Mouse (Mus musculus): ENCODE results near the gene Stk38l. TPM values are rescaled to one million over a fixed set of nuclear protein-coding genes. Genes with fewer than 3 reads are reported as not detected.

Gene Stk38l
- polyA plus RNA-seq, 1 experiment, result 6.9 TPM

GRCm38 (mm10) chr6:146813007-146813406 is 88.2 kb downstream of the Stk38l start:
- Histone ChIP-seq H3K79me2 (ENCODE audit: control insufficient read depth, insufficient read depth) (no peaks in the 10 kb centered on the region), H3K36me3 (ENCODE audit: control insufficient read depth, insufficient read depth) (no peaks in the 10 kb centered on the region), H3K27me3 (ENCODE audit: control insufficient read depth, insufficient read depth, insufficient read length) (no peaks in the 10 kb centered on the region), H3K4me3 (no peak overlapping the region), H3ac (ENCODE audit: control insufficient read depth, insufficient read length) (no peak overlapping the region), H3K4me2 (ENCODE audit: low read depth) (no peak overlapping the region)
- TF ChIP-seq USF1 (IDR thresholded peaks at IDR 0.05; ENCODE audit: low read depth) (no peak), MYOG (IDR thresholded peaks at IDR 0.05; ENCODE audit: control insufficient read depth in 1 of 3, insufficient read depth in 1 of 3, insufficient read length in 2 of 3, low read depth in 2 of 3) (no peak), TCF12 (IDR thresholded peaks at IDR 0.05; ENCODE audit: insufficient read depth, poor library complexity, severe bottlenecking) (no peak), TCF3 (IDR thresholded peaks at IDR 0.05; ENCODE audit: insufficient read length, low read depth) (no peak), REST (IDR thresholded peaks at IDR 0.05; ENCODE audit: insufficient read depth, insufficient read length) (no peak), MAX (IDR thresholded peaks at IDR 0.05; ENCODE audit: low read depth) (no peak)

GRCm38 (mm10) chr6:146820177-146820965 is 95.6 kb downstream of the Stk38l start:
- H3ac ChIP-seq (ENCODE audit: control insufficient read depth, insufficient read length), result no peak overlapping the region
- no peaks in the 10 kb centered on the region for H3K79me2 ChIP-seq (ENCODE audit: control insufficient read depth, insufficient read depth)
- no peak overlapping the region for H3K4me2 ChIP-seq (ENCODE audit: low read depth)
- H3K4me3 ChIP-seq, result no peak overlapping the region
- no peaks in the 10 kb centered on the region for H3K36me3 ChIP-seq (ENCODE audit: control insufficient read depth, insufficient read depth)
- TF ChIP-seq TCF12 (IDR thresholded peaks at IDR 0.05; ENCODE audit: insufficient read depth, poor library complexity, severe bottlenecking), result no peak
- TF ChIP-seq MYOG (IDR thresholded peaks at IDR 0.05; ENCODE audit: control insufficient read depth in 1 of 3, insufficient read depth in 1 of 3, insufficient read length in 2 of 3, low read depth in 2 of 3), result no peak
- TF ChIP-seq REST (IDR thresholded peaks at IDR 0.05; ENCODE audit: insufficient read depth, insufficient read length), result no peak
- TF ChIP-seq MAX (IDR thresholded peaks at IDR 0.05; ENCODE audit: low read depth), result no peak
- no peak for TF ChIP-seq TCF3 (IDR thresholded peaks at IDR 0.05; ENCODE audit: insufficient read length, low read depth)
- no peak for TF ChIP-seq E2F4 (IDR thresholded peaks at IDR 0.05; ENCODE audit: insufficient read depth)
- TF ChIP-seq USF1 (IDR thresholded peaks at IDR 0.05; ENCODE audit: low read depth), result no peak
- no peak for TF ChIP-seq POLR2AphosphoS2 (IDR thresholded peaks at IDR 0.05; ENCODE audit: insufficient read length, low read depth)
- TF ChIP-seq CEBPB (IDR thresholded peaks at IDR 0.05; ENCODE audit: insufficient read depth, poor library complexity, severe bottlenecking), result no peak
- no peak for TF ChIP-seq POLR2A (IDR thresholded peaks at IDR 0.05; ENCODE audit: insufficient read length, low read depth)
- no peak for TF ChIP-seq SRF (IDR thresholded peaks at IDR 0.05; ENCODE audit: control insufficient read depth, insufficient read length, low read depth)
- TF ChIP-seq MYOD1 (IDR thresholded peaks at IDR 0.05; ENCODE audit: control insufficient read depth in 1 of 3, insufficient read length in 2 of 3, low read depth in 2 of 3), result no peak
- H3K27me3 ChIP-seq (ENCODE audit: control insufficient read depth, insufficient read depth, insufficient read length), result no peaks in the 10 kb centered on the region

GRCm38 (mm10) chr6:146821958-146822357 is 97.2 kb downstream of the Stk38l start:
- no peaks in the 10 kb centered on the region for H3K36me3 ChIP-seq (ENCODE audit: control insufficient read depth, insufficient read depth)

GRCm38 (mm10) chr6:146824727-146825486 is 100.1 kb downstream of the Stk38l start:
- H3K27me3 ChIP-seq (ENCODE audit: control insufficient read depth, insufficient read depth, insufficient read length), result no peaks in the 10 kb centered on the region
- TF ChIP-seq USF1 (IDR thresholded peaks at IDR 0.05; ENCODE audit: low read depth) (no peak), POLR2A (IDR thresholded peaks at IDR 0.05; ENCODE audit: insufficient read length, low read depth) (no peak), TCF3 (IDR thresholded peaks at IDR 0.05; ENCODE audit: insufficient read length, low read depth) (no peak), MAX (IDR thresholded peaks at IDR 0.05; ENCODE audit: low read depth) (no peak), MYOG (IDR thresholded peaks at IDR 0.05; ENCODE audit: control insufficient read depth in 1 of 3, insufficient read depth in 1 of 3, insufficient read length in 2 of 3, low read depth in 2 of 3) (no peak), POLR2AphosphoS2 (IDR thresholded peaks at IDR 0.05; ENCODE audit: insufficient read length, low read depth) (no peak), SRF (IDR thresholded peaks at IDR 0.05; ENCODE audit: control insufficient read depth, insufficient read length, low read depth) (no peak), CEBPB (IDR thresholded peaks at IDR 0.05; ENCODE audit: insufficient read depth, poor library complexity, severe bottlenecking) (no peak), REST (IDR thresholded peaks at IDR 0.05; ENCODE audit: insufficient read depth, insufficient read length) (no peak), TCF12 (IDR thresholded peaks at IDR 0.05; ENCODE audit: insufficient read depth, poor library complexity, severe bottlenecking) (no peak), E2F4 (IDR thresholded peaks at IDR 0.05; ENCODE audit: insufficient read depth) (no peak), MYOD1 (IDR thresholded peaks at IDR 0.05; ENCODE audit: control insufficient read depth in 1 of 3, insufficient read length in 2 of 3, low read depth in 2 of 3) (no peak)
- no peak overlapping the region for H3K4me2 ChIP-seq (ENCODE audit: low read depth)
- H3K79me2 ChIP-seq (ENCODE audit: control insufficient read depth, insufficient read depth), result no peaks in the 10 kb centered on the region
- no peaks in the 10 kb centered on the region for H3K36me3 ChIP-seq (ENCODE audit: control insufficient read depth, insufficient read depth)
- no peak overlapping the region for H3ac ChIP-seq (ENCODE audit: control insufficient read depth, insufficient read length)
- H3K4me3 ChIP-seq, result no peak overlapping the region

More at GRCm38 (mm10) chr6:146821958-146822357, 97.2 kb downstream of the Stk38l start:
- Histone ChIP-seq H3K4me2 (ENCODE audit: low read depth) (no peak overlapping the region), H3K27me3 (ENCODE audit: control insufficient read depth, insufficient read depth, insufficient read length) (no peaks in the 10 kb centered on the region), H3K79me2 (ENCODE audit: control insufficient read depth, insufficient read depth) (no peaks in the 10 kb centered on the region), H3K4me3 (no peak overlapping the region), H3ac (ENCODE audit: control insufficient read depth, insufficient read length) (no peak overlapping the region)
- no peak for TF ChIP-seq USF1 (IDR thresholded peaks at IDR 0.05; ENCODE audit: low read depth)
- no peak for TF ChIP-seq CEBPB (IDR thresholded peaks at IDR 0.05; ENCODE audit: insufficient read depth, poor library complexity, severe bottlenecking)
- no peak for TF ChIP-seq SRF (IDR thresholded peaks at IDR 0.05; ENCODE audit: control insufficient read depth, insufficient read length, low read depth)
- no peak for TF ChIP-seq POLR2A (IDR thresholded peaks at IDR 0.05; ENCODE audit: insufficient read length, low read depth)
- no peak for TF ChIP-seq TCF3 (IDR thresholded peaks at IDR 0.05; ENCODE audit: insufficient read length, low read depth)
- no peak for TF ChIP-seq MYOG (IDR thresholded peaks at IDR 0.05; ENCODE audit: control insufficient read depth in 1 of 3, insufficient read depth in 1 of 3, insufficient read length in 2 of 3, low read depth in 2 of 3)
- TF ChIP-seq REST (IDR thresholded peaks at IDR 0.05; ENCODE audit: insufficient read depth, insufficient read length), result no peak
- no peak for TF ChIP-seq TCF12 (IDR thresholded peaks at IDR 0.05; ENCODE audit: insufficient read depth, poor library complexity, severe bottlenecking)
- TF ChIP-seq E2F4 (IDR thresholded peaks at IDR 0.05; ENCODE audit: insufficient read depth), result no peak
- no peak for TF ChIP-seq MAX (IDR thresholded peaks at IDR 0.05; ENCODE audit: low read depth)
- TF ChIP-seq MYOD1 (IDR thresholded peaks at IDR 0.05; ENCODE audit: control insufficient read depth in 1 of 3, insufficient read length in 2 of 3, low read depth in 2 of 3), result no peak
- no peak for TF ChIP-seq POLR2AphosphoS2 (IDR thresholded peaks at IDR 0.05; ENCODE audit: insufficient read length, low read depth)
